Mouse (Mus musculus) small intestine, adult 2 months (tissue): ENCODE data around the gene Nae1.

Source experiments
- CTCF ChIP-seq: fragments of 200-500 bp; IDR thresholded peaks from 2 replicates; pipeline ENCODE4 v1.5.1; 2012; ENCODE audit warnings: low read depth, mild to moderate bottlenecking, control low read depth, inconsistent platforms, low read length, moderate library complexity, mixed read lengths; ENCODE audit not compliant: insufficient replicate concordance, insufficient read length; ENCODE audit errors: extremely low read depth
- POLR2A ChIP-seq: fragments of 200-500 bp; IDR thresholded peaks from 2 replicates; pipeline ENCODE4 v1.6.1; 2012; ENCODE audit warnings: low read depth, mild to moderate bottlenecking, control low read depth, inconsistent platforms, low read length, moderate library complexity

DNA sequence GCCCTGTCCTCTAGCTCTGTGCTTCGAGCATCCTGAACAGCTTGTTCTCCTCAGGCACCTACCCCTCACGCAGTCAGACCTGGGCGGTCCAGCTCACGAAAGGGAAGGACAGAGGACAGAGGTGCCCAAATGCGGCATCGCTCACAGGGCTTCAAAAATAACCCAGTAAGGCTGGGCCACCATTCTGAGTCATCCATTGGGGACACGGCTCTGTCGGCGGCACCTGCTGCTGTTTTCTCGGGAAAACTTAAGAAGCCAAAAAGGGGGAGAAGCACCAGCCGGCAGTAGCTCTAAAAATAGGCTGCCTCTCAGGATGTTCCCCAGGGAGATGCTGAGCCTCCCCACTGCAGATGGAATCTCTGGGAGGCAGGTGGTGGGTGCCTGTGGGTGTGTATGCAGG is 7.7 kb upstream of the Nae1 start:
- TF ChIP-seq CTCF: no peak
- no peak for TF ChIP-seq POLR2A
